Mouse (Mus musculus): ENCODE results near the gene Mfsd4b5.

GRCm38 (mm10) chr10:39975771-39976170 is 10.7 kb downstream of the Mfsd4b5 start:
- no peak for TF ChIP-seq CTCF (IDR thresholded peaks at IDR 0.05; ENCODE audit: low read depth, low read length)
- TF ChIP-seq GATA1 (IDR thresholded peaks at IDR 0.05; ENCODE audit: borderline replicate concordance, low read length), result no peak
- no peak for TF ChIP-seq POLR2AphosphoS5 (IDR thresholded peaks at IDR 0.05; ENCODE audit: insufficient replicate concordance, low read depth, low read length)
